Mouse (Mus musculus) telencephalon, adult 2 months (tissue): ENCODE measurements at regions not wholly inside any gene's neighbourhood (a gene's known extent, or its start where the extent isn't known, plus 50 kb on each side); places are given as distances from the start of the nearest gene placed in this dataset.

Source experiments
- DNase-seq: peaks from one replicate; pipeline ENCODE4 v3.0.0-alpha.2; 2011; ENCODE audit warnings: low read depth, low spot score

DNA sequence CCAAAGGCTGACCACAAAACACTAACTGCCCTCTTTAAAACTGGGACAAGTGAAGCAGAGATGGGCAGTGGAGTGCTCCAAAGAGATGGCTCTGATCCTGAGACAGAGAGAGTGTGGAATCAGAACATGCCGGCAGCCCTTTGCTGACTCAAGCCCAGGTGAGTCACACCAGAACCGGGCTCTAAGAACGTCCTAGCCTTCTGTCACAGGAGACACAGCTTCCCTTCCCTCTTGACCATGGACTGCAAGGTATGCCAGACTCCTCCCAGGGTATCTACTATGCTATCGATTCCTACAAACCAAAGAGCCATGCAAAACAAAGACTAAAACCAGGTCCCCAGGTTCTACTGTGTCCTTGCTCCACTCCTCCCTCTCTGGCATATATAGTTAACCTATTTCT, 98.0 kb downstream of the Dhx15 start:
- no peak for DNase-seq

DNA sequence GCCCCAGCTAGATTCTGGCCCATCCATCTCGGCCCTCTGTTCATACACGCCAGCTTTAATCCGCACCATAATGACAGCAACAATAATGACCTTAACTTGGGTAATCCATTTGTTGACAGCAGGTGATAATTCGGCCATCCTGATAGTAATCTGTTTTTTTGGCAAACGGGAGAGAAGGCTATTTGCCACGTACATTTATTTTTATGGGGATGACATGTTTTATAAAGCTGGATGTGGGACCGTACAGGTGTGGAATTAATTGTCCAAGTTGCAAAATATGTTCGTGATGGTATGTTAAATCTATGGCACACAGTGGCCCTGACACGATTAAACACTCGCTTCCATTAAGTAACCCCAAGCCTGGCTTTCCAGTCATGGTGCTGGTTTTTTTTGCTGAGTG, 102.2 kb downstream of the Dhx15 start:
- DNase-seq = no peak

- DNase-seq = no peak
Measured at GRCm38 (mm10) chr5:52086766-52087429, 103.4 kb downstream of the Dhx15 start.

GRCm38 (mm10) chr5:52080268-52080667, 110.0 kb downstream of the Dhx15 start:
- no peak for DNase-seq

DNA sequence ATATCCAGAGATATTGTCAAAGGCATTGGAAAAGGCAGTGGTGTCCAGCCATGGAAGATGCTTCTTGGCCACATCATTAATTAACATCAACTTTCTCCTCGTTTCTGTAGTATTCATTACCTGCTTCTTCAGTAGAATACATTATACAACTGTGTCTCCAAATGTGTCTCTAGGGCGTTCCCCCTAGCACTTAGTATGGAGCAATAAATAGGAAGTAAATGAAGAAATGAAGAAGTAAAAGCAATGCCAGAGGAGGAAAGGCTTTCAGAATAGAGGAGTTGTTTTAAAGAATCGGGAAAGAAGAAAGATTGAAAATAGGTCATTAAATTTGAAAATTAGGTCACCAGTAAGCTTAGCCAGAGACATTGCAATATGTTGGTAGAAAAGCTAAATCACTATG, 112.6 kb downstream of the Dhx15 start:
- DNase-seq = no peak

DNA sequence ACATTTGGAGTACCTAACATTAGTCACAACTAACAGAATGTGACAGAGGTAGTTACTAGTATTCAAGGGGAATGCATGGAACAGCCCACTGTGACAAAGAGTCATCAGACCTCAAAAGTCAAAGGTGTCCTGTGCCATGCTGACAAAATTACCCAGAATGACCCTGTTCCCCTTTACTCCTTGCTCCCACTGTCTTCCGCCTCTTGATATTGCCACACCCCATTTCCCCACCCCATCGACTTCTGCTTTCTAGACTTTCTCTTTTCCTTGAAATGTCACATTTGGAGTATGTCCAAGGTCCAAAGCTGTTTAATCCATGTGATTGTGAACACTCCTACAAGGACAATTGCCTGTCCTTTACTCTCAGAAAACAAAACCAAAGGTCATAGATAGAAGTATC, 115.2 kb downstream of the Dhx15 start:
- DNase-seq = no peak

DNA sequence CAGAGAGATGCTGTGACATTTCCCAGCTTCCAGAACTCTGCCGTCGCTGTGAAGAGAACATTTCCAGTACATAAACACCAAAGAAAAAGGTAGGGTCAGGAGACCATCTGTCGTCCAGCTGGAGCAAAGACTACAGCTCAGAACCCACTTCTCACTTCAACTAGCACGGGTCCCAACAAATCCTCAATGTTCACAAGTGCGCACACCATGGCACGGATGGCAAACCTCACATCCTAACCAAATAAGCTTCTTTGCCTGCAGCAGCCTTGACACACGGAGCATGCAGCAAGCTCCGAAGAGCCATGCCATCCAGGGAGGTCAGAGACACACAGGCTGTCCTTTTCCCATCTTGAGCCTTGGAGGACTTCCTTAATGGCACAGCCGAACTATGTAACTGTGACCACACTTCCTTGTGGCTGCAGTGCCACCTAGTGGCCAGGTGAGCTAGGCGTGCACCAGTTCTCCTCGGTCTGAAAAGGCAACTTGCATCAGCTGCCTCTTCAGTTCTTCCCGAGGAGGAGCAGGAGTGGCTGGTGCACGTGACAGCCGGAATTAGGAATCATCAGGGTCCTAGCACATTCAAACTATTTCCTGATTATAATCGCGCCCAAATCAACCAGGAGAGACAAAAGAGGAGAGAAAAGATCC, 125.4 kb downstream of the Dhx15 start:
- DNase-seq = peak; percentile 48

DNA sequence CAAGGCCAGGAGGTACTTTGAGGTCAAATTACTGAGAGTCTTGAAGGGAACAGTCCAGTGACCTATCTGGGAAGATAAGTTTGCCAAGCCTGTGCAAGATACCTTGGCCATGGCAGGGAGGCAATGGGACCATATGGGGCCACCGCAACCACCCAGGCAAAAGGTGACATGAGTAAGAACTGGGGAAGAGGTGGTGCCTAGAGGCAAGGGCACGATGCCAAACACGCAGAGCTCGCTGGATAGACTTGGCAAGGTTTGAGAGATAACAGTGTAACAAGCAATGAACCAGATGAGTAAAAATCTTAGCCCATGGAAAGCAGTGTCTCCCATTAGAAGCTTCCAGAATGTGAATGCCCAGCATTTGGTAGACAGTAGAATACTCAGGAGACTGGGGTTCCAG, 128.1 kb downstream of the Dhx15 start:
- DNase-seq = no peak

GRCm38 (mm10) chr5:52061226-52061625, 129.1 kb downstream of the Dhx15 start:
- DNase-seq = no peak

GRCm38 (mm10) chr5:52057261-52057660, 133.1 kb downstream of the Dhx15 start:
- DNase-seq = no peak

- DNase-seq = no peak
Measured at GRCm38 (mm10) chr5:52052072-52052465, 138.2 kb downstream of the Dhx15 start.

GRCm38 (mm10) chr5:52051383-52052071, 138.8 kb downstream of the Dhx15 start:
- peak; percentile 44 for DNase-seq

- DNase-seq = no peak
Measured at GRCm38 (mm10) chr5:52048790-52049189, 141.5 kb downstream of the Dhx15 start.

DNA sequence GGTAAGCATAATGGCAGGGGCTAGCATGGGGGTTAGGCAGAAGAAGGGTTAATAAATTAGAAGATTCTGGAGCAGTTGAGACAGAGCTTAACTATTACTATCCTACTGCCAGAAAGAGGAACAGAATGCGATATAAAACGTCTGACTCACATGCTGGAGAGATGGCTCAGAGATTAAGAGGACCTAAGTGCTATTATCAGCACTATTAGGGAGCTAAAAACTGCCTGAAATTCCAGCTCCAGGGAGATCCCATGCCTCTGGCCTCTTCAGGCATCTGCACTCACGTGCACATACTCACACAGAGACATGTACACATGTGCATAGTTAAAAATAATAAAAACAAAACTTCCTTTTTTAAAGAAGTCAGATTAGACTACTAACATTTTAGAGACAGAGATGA, 143.6 kb downstream of the Dhx15 start:
- no peak for DNase-seq

DNA sequence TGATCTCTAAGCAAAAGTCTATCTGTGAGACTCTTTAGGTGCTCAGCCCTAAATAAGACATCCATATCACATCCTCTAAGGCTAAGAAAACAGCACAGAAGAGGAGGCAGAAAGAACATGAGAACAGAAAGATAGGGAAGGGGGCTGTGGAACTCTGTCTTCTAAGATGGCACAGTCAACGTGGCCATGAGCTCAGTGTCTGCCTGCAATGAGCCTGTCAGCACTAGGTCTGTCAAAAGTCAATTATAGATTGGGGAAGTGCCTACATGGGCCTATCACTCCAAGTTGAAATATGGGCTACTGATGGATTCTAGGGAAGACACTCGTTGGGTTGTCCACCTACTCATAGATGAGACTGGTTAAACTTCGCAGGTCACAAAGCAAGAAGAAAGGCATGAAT, 146.2 kb downstream of the Dhx15 start:
- no peak for DNase-seq

GRCm38 (mm10) chr5:52041447-52041846, 148.9 kb downstream of the Dhx15 start:
- DNase-seq = no peak

DNA sequence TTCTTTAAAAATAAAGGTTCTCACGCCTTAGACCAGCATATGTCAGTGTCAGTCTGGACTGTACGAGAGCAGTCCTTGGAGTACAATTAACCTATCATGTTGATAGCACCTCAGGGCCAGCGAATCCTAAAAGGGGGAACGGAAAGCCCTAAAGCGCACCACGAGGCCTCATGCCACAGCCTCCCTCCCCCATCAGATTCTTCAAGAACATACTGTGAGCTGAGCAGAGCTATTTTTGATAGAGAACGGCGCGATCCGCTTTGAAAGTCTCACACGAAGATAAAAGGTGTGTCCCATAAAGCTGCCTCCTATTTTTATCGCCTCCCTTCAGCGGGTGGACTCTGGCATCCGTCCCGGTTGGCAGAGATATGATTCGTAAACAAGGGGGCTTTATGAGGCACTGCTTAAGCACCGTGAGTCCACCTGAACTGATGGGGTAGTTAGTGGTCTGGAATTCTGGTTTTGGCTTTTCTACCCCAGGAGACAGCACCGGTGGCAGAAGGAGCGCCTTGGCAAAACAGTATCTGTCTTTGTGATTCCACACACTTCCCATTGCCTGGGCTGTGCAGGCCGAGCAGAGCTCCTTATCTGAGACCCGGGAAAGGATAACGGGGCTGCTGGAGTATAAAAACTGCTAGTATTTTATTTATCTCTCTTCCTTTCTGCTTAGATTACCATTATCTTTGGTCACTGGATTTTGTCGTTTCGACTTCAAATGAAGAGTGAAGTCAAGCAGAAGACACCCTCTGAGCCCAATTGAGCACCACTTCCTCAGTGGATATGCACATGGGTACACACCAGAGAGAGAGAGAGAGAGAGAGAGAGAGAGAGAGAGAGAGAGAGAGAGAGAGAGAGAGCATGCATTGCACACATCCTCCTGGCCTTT, 149.6 kb downstream of the Dhx15 start:
- DNase-seq = peak; percentile 77

GRCm38 (mm10) chr5:52035339-52035738, 155.0 kb downstream of the Dhx15 start:
- no peak for DNase-seq

DNA sequence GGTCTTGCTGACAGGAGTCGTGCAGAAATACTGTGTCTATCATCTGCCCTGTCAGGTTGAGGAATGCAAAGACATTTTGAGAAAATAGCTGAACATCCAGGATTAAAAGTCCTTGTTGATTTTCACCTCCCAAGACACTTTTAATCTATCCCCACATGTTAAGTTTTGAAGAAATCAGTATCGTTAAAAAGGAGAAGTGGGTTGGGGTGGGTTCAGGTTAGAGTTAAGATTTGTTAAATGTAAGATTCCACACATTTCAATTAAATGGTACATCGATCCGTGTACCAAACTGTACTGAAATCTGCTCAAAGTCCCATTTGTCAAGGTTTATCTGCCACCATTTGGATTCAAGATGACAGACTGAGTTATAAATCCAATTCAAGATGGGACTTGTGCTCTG, 162.8 kb downstream of the Dhx15 start:
- DNase-seq = no peak

DNA sequence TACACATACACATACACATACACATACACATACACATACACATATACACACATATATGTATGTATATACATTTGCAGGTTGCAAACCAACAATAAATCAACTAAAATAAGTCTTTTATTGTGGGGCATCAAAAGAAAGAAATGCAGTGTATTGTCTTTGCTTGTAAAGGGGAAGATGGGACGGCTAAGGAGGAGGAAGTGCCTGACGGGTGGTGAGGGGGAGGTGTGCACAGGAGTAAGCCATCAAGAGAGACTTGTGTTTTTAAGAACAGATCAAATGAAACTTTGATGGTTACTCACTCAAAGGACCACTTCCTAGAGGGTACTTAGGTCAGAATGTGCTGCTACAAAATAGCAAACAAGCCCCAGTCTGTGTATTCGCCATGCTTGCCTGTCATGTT, 164.2 kb downstream of the Dhx15 start:
- no peak for DNase-seq

- DNase-seq = peak; percentile 92
Measured at GRCm38 (mm10) chr5:52023212-52023611, 167.1 kb downstream of the Dhx15 start.

DNA sequence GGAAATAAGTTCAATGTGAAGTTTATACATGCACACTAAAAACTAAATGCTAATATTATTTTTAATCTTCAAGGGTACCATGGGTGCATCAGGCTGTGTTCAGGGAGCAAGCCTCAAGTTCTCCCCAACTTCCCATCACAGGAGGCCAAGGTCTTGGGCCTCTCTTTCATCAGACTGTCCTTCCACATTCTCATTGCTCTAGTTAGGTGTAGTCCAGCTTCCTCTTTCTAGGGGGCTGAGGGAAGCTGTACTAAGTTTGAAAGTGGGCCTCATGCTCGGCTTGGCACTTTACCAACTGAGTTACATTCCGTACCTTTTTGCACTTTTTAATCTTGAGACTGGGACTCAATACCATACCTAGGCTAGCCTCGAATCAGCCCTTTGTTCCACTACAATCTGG, 173.3 kb downstream of the Dhx15 start:
- DNase-seq = no peak
